Mouse (Mus musculus): ENCODE measurements around the gene Arl5c.

The Arl5c gene

GRCm38 (mm10) chr11:98018858-98019641 lies 23.1 kb upstream of the Arl5c start:
- DNase-seq, result no peak

DNA sequence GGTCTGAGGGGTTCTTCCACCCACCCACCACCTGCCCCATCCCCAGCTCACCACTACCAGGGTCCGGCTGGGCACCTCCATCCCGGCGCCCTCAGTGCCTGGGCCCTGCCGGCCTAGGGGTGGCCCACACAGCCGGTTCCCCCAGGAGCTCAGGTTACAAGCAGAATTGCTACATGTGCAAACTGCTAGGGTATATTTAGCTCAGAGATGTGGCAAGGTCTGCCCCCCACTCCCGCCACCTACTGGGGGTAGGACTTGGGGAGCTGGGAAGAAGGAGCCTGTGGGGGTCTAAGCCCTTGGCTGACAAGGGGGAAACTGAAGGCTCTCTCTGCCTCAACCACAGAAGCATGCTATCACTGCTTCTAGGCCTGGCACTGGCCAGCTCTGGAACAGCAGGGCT lies 22.2 kb upstream of the Arl5c start:
- no peak for DNase-seq

GRCm38 (mm10) chr11:98016824-98017223 lies 20.8 kb upstream of the Arl5c start:
- DNase-seq, result no peak

DNA sequence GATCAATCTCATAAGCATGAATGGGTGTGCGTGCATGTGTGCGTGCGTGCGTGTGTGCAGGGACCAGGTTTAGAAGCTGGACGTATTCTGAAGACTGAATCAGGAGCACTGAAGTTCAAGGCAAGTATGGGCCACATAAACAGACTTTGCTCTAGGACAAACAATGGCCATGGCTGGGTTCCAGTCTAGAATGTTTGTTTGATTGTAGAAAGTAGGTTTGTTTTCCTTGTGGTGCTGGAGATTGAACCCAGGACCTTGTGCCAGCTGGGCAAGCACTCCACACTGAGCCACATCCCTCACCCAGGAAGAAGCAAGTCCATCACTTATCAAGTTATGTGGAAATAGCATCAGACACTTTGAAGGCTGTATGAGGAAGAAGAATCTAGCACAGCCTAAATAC lies 20.2 kb upstream of the Arl5c start:
- DNase-seq, result no peak

DNA sequence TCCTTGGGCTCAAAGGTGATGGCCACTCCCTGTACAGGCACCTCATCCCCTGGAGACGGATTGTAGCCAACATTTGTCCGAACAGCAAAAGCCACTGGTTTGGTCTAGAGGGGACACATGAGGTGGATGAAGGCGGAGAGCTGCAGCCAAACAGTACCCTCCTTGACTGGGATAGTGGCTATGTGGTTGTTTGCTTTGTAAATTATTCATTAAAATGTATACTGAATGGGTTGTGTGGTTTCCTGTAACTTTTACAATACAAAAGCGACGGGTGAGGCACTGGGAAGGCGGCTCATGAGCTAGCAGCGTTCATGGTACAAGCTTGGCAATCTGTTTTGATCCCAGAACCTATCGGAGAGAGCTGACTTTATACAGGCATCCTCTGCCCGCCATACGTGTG lies 16.9 kb upstream of the Arl5c start:
- DNase-seq, result no peak

- no peak for DNase-seq
Measured at GRCm38 (mm10) chr11:98011716-98012115, 15.7 kb upstream of the Arl5c start.

GRCm38 (mm10) chr11:98008087-98008486 lies 12.1 kb upstream of the Arl5c start:
- no peak for DNase-seq

DNA sequence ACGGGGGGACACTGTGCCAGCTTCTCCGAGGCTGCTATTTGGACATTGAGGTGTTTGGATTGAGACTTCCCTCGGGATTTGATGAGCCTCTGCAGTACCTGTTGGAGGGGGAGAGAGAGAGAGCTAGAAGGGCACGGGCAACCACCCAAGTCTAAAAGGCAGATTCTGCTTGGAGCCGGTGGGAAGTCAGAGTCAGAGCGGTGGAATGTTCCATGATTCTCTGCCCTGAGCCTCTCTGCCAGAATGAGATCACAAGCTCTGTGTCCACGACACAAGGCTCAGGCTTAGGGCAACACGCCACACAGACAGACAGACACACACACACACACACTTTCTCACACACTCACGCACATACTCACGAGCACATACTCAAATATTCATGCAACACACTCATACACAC lies 9.7 kb upstream of the Arl5c start:
- DNase-seq, result no peak

DNA sequence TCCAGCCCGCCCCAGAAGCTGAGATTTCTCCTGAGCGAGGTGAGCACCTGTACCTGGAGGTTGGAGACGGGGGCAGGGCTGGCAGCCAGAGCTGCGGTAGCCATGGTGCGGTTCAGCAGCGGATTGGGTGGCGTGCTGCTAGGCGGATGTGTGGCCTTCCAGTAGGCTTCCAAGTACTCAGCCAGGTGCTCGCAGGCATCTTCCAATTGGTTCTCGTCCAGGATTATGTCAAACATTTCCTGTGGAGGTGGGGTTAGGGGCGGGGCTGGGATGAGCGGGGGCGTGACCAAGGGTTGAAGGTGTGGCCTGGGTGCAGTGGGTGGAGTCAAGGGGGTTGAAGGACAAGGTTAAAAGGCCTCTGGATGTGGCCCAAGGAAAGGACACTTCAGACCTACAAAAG lies 9.1 kb upstream of the Arl5c start:
- no peak for DNase-seq

GRCm38 (mm10) chr11:98004161-98004560 lies 8.2 kb upstream of the Arl5c start:
- DNase-seq, result no peak

DNA sequence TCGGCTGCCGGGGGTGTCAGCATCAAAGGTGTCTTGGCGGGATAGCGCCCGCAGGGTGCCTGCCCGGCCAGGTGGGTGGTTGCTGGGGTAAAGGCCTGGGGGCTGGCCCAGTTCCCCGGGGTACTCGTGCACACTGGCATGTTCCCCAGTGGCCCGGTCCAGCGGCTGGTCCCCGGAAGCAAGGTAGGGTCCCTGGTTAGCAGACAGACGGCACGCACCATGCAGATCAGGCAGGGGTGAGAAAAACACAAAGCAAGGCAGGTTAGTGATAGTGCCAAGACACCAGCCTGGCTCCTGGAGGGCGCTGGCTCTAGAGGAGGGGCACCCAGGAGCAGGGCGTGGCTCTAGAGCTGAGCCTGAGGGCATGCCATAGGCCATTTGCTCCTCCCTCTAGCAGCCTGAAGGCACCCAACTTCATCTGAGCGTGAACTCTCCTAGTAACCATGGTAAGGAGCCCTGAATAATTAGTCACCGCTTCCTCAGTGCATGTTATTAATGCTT lies 7.2 kb upstream of the Arl5c start:
- DNase-seq, result no peak

- peak; percentile 75 to 83 for DNase-seq
Measured at GRCm38 (mm10) chr11:98002627-98003026, 6.6 kb upstream of the Arl5c start.

DNA sequence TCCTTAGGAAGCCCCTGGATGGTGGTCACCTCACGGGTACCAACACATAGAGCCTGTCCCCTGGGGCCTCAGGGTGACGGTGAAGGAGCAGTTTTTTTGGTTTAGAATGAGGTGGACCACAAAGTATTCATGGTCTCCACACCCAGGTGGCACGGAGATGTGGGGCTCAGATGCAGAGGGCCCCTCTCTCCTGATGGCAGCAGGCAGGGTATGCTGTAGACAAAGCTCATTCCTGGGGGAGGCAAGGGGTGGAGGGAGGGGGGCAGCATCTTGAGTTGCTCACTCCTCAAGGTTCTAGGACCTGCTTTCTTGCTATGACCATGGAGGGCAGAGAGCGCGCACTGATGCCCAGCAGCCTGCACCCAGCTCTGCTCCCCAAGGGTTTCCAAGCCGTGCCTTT lies 6.0 kb upstream of the Arl5c start:
- no peak for DNase-seq

DNA sequence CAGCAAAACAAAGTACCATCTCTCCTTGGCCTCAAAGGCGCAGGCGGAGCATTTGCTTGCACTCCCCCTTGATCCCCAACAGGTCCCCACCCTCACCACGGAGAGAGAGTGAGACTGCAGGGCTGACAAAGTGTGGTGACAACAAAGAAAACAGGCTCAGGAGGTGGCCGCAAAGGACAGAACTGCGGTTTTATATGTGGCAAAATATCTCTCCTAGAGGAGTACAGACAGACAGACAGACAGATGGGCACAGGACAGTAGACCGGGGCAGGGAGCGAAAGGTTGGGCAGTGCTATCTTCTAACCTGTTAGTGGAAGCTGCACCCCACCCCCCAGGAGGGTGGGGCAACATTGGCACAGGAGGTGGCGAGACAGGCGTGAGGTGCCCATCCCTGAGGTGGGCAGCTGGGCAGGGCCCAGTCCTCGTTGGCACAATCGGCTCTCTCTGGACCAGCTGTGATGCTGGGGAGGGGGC lies 5.4 kb upstream of the Arl5c start:
- no peak for DNase-seq

DNA sequence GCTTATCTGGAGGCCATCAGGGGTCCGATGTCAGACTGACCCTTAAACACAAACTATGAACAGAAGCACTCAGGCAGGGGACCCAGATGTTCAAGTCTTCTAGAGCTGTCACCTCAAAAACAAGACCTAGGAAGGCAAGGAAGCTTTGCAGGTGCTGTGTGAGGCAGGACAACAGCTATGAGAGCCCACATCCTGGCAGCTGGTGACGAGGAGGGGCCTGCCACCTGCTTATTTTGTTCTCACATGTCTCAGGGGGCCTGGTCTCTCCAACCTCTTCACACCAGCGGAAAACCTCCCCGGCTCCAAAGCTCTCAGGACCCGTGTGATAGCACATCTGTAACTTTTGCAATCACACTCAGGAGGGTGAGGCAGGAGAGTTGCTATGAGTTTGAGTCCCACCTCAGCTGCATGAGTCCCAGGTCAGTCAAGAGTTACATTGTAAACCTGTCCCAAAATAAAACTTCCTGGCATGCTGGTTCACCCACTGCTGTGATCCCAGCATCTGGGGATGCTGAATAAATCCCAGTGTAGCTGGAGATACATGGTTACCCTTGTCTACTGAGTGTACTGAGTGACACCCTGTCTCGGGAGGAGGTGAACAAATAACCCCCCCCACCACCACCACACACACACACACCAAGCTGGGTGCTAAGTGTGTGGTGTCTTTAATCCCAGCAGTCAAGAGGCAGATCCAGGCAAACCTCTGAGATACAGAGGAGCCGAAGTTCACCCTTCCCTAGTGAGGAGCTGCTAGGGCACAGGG lies 4.6 kb upstream of the Arl5c start:
- no peak for DNase-seq

- DNase-seq, result no peak
Measured at GRCm38 (mm10) chr11:97999748-98000147, 3.8 kb upstream of the Arl5c start.

DNA sequence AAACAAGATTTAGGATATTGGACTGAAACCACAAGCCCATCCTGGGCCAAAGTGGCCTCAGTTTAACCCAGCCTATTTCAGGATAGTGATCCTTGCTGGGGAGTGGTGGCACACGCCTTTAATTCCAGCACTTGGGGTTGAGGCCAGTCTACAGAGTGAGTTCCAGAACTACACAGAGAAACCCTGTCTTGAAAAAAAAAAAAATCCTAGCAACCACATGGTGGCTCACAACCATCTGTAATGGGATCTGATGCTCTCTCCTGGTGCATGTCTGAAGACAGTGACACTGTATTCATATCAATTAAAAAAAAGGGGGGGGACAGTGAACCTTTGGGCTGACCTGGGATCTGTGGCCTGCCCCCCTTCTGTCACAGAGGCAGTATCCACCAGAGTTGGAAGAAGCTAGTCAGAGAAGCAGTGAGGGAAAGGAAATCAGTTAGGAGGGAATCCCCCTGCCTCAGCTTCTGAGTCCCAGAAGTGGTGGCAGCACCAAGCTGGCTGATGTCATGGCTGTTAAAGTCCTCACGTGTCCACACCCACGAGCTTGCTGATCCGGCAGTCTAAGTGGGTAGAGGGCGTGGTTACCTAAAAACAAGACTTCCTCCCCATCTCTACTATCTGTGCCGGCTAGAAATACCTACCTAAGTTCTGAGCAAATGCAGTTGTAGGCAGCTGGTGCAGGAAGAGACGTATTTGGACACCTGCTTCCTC lies 3.1 kb upstream of the Arl5c start:
- no peak for DNase-seq

GRCm38 (mm10) chr11:97998074-97998793 lies 2.3 kb upstream of the Arl5c start:
- DNase-seq, result no peak

- DNase-seq, result no peak
Measured at GRCm38 (mm10) chr11:97997387-97997960, 1.5 kb upstream of the Arl5c start.

GRCm38 (mm10) chr11:97996691-97997090 lies 710 bp upstream of the Arl5c start:
- DNase-seq, result no peak

GRCm38 (mm10) chr11:97994539-97995100 lies 1.4 kb downstream of the Arl5c start:
- peak; percentile 76 to 81 for DNase-seq

DNA sequence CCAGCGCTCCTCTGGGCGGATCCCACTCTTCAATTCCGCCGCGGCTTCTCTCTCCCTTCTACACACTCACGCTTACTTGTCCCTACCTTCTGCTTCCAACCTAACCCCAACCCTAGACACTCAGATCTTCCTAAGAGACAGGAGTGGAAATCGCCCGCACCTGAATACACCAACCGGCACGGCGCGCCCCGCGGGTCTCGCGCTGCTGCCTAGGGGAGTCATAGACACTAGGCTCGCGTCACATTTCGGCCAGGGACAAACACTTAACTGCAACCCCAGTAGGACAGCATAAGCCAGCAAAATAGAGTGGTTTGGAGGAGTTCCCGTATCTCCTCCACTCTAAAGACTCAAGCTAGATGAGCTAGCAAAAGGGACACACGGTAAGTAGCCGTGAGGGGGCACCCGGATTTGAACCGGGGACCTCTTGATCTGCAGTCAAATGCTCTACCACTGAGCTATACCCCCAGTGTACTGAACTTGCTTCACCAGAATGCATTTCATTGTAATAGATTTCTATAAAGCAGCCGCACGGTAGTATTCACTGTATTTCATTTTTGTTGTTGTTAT lies 7.4 kb downstream of the Arl5c start:
- DNase-seq, result peak; percentile 88 to 91

Measured in cerebellum, adult 18-20 months (tissue).